Mouse (Mus musculus): ENCODE measurements around the gene Ccser2.
"Not testable (repeated sequence)": the region's sequence is repeated elsewhere in the genome, so short reads cannot be mapped to it uniquely, and the experiment has no call there.

The Ccser2 gene

GRCm38 (mm10) chr14:36968628-36969147 is at the start of gene Ccser2:
TSS of gene Ccser2 (minus strand) at chr14:36968777.
- peak; percentile 99 for DNase-seq

DNA sequence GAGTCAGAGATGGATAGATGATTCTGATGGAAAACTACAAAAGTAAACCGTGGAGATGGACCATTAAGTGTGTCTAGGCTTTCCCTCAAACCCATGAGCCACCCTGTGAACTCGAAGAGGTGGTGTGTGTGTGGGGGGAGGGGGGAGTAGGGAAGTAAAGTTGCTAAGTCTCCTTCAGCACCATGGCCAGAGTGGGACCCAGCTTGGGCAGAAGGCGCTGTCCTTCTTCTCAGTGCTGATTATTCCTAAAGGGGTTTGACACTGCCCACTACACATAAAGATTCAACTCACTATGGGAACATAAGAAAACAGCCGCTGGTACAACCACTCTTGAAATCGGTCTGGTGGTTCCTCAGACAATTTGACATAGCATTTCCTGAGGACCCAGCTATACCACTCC is 47.3 kb upstream of the Ccser2 start:
- no peak for DNase-seq

DNA sequence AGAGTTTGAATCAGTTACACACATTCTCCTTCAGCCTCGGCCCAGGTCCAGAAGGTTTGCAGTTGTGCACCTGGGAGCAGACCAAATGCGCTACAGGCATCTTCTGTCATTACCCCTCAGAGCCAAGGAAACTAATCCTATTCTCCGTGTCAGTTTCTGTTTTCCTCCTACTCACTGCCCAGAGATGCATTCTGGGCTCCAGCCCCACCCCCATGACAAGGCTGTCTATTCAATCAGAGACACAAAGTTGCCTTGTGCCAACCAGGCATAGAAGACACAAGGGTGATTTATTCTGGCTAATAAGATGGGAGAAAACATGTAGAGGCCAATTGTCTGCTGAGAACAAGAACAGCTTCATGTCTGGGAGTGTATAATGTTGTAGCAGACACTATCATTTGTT is 45.1 kb upstream of the Ccser2 start:
- DNase-seq = no peak

DNA sequence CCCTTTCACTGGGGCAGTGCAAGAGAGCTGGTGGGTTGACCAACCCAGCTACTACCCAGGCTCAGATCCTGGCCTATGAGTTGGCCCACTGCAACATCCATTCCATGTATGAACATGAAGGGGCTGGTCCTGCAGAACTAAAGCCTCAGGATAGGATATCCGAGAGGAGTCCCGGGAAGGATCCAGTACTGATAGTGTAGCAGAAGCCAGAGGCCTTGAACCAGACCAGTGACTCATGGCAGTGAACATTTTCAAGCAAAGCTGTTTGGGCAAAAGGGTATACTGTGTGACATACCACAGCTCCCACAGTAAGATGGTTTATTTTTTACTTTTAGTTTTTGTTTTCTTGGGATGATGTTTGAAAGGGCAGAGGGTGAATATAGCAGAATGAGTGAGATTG is 41.1 kb upstream of the Ccser2 start:
- no peak for DNase-seq

DNA sequence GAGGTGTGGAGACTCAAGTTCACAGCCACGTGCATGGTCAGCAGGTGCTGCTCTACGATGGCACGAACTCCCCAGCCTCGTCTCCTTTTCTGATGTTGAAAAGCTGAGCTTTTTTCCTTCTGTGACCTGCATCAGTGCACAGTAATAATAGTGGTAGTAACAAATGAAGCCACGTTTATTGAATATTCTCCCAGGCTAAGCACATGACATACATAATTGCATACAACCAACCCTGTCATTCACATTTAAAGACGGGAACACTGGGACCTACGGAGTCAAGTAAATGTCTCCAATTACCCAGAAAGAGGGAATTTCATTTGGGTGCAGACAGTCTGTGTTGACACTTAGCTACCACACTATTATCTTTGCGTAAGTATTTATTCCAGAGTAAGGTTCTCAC is 37.9 kb upstream of the Ccser2 start:
- DNase-seq = no peak

GRCm38 (mm10) chr14:37005865-37006264 is 37.3 kb upstream of the Ccser2 start:
- DNase-seq = no peak

DNA sequence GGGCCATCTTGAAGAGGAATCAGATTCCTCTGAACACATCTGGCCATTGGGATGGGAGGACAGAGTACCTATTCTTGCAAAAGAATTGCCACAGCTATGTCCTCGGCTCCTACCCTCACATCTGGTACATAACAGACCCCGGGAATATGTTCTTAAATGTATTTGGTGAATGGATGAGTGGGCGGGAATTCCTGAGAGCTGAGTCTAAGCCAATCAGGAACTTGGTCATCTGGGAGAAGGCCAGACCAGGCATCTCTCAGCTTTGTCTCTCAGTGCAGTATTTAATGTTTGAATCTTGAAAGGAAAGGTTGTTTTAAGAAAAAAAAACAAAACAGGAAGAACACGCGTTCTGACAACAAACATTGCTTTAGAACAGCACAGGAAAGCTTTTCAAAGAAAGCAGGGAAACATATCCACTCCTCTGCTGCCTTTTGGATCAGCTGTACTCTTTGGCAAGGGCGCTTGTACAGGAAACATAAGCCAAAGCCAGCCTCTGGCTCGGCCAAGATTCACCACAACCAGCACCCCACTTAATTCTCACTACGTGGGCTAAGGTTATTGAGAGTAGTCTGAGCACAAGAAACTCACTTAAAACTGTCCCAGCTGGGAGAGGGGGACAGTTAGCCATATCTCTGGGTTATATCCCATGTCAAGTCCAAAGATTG is 35.0 kb upstream of the Ccser2 start:
- DNase-seq = no peak

DNA sequence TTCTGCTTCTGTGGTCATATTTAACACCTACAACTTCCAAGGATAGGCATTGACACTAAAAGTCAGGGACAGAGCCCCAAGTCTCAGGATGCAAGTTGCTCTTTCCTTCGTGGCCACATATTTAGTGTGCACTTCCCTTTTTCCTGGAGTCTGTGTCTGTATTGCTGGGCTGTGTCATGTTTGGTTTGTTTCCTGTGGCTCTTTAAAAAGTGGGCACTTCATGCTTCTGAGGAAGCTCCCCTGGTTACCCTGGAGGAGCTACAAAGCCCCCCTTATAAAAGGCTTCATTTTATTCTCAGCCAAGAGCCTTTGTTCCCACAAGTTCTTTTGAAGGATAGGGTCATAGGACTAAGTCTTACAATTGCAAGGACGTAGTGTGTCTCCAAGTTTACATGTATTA is 34.3 kb upstream of the Ccser2 start:
- no peak for DNase-seq

DNA sequence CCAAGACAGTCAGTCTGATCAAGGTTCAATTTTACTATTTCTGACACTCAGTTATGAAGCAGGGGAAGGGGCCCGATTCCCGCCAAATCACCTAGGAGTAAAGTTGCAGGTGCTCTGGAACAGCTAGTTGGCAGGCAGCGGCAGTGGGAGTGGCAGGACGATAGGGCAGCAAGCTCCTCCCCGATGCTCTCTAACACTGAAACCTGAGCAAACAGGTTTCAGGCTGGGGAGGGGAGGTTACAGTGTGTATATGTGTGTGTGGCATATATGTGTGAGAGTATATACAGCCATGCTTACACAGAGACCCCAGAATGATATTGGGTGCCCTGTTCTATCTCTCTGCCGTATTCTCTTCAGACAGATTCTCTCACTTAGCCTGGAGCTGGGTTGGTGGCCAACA is 32.2 kb upstream of the Ccser2 start:
- not testable (repeated sequence) for DNase-seq

DNA sequence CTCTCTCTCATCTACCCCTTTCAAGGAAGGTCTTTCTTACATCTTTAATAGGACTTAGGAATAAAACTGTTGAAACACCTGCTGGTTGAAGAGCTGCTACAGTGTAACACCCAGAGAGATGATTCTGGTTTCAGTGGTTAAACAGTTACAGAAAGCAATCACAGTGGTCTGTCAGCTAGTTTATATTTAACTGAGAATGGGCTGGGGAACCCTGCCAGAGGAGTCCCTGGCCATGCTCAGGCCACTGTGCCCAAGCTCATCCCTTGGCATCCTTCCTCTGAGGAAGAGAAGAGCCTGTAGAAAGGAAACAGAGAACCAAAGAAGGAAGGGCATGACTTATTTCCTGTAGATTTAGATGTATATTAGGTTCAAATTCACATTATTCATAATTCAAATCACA is 21.2 kb upstream of the Ccser2 start:
- no peak for DNase-seq

- DNase-seq = no peak
Measured at GRCm38 (mm10) chr14:36985693-36986092, 17.1 kb upstream of the Ccser2 start.

GRCm38 (mm10) chr14:36975019-36975418 is 6.4 kb upstream of the Ccser2 start:
- DNase-seq = no peak

DNA sequence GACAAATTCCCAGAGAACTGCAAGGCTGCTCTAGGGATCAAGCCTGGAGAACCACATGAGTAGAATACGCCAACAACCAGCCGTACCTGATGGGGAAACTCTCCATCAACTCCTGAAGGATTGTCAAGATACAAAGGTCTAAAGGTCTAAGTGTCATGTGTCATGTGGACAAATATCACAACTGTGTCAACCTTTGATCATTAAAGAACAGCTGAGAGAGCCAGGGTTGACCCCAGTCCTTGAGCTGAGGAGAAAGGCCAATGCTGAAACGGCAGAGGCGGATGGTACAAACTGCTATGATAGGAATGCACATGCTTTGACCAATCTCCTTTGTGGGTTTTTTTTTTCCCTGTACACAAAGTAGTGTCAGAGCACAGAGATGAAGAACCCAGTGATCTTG is 2.6 kb upstream of the Ccser2 start:
- no peak for DNase-seq

DNA sequence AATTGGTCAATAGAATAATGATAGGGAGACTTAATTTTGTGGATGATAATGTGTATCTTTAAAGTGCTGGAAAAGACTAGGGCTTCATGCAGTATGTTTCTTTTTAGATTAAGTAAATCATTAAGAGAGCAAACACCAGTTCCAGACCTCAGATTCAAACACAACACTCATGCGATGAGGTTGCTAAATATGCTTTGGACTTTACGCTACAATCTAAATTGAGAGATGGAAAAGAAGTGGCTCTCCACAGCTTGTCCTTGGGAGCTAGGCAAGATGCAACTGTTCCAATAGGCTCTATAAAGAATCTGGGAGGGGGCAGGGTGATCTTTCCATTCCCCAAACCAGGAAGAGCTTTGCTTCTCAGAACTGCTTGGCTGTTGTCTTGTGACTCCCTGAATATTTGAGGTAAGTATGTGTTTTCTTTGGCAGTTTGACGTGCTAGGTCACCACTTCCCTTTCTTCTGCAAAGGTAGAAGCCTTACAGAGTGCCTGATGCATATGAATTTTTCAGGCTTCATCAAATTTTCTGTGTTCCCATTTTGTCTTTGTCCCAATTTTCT is 1.4 kb upstream of the Ccser2 start:
- no peak for DNase-seq

DNA sequence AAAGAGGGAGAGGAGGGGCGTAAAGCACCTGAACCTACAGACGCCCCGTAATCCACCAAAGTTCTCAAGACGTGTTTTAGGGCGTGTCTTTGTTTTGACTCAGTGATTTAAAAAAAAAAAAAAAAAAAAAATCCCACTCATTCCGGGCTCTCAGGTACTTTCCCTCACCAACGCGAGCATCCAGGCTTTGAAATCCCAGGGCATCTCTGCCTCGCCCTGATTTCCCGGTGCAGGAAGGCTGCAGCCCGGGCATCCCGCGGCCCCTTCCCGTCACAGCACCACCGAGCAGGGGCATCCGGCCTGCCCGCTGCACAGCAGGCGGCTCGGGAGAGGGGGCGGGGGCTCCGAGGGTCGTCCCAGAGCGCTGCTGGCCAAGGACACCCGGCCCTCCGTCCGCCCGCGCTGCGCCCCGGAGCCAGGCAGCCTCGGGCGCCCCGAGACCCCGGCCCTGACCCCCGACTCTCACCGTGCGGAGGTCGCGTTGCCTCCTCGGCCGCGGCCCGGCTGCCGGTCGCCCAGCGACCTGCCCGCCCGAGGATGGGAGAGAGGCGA is 425 bp downstream of the Ccser2 start:
- no peak for DNase-seq

GRCm38 (mm10) chr14:36965421-36965820 is 3.2 kb downstream of the Ccser2 start:
- no peak for DNase-seq

DNA sequence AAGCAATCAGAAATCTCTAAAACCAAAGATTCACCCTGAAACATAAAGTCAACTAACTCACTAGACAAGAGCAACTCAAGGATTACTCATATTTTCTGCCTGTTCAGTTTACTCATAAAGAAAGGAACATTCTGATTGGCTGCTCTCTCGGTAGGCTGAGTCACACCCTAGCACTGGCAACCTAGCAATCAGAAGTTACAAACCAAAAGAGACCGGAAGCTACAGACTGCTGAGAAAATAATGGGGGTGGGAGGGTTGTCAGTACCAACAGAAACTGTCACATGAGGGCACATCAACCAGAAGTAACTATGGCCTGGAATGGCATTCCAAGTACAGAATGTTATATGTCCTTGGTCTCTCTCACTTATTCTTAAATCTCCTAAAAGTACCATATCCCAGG is 6.1 kb downstream of the Ccser2 start:
- no peak for DNase-seq

GRCm38 (mm10) chr14:36957719-36958118 is 10.9 kb downstream of the Ccser2 start:
- no peak for DNase-seq

- no peak for DNase-seq
Measured at GRCm38 (mm10) chr14:36957261-36957660, 11.3 kb downstream of the Ccser2 start.

DNA sequence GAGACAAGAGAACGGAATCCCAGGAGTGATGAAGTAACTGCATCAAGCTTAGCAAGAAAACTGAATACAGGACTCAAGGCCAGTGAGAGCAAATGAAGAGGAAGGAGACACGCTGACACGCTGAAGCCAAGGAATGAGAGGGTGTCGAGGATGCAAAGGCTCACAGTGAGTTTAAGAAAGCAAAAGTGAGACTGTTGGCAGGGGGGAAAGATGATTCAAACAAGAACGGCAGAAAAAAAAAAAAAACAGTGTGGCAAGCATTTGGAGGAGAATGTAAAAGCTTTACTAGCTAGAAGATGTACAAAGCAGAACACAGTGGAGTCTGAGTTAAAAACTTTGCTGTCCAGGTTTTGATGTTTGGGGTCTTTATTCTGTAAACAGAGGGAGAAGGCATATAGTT is 11.9 kb downstream of the Ccser2 start:
- DNase-seq = no peak

GRCm38 (mm10) chr14:36952687-36953426 is 15.7 kb downstream of the Ccser2 start:
- DNase-seq = no peak

GRCm38 (mm10) chr14:36952142-36952541 is 16.4 kb downstream of the Ccser2 start:
- no peak for DNase-seq

GRCm38 (mm10) chr14:36942716-36943115 is 25.9 kb downstream of the Ccser2 start:
- no peak for DNase-seq

DNA sequence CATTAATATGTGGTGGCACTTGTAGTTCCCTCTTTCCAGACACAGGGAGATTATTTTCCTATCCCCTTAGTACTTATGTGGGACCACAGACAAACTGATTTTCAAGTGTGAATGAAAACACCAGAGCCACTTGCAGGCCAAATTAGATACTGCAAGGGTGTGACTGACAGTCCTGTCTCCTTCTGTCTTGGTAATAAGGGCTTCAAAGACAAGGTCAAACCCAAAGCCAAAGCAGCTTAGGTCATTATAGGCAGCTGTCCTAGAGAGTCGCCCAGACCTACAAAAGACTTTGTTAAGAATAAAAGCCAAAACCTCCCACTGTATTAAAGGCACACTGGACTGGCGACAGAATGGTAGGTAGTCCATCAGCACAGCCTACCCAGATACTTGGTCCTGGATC is 30.6 kb downstream of the Ccser2 start:
- no peak for DNase-seq
